Mouse (Mus musculus) subcutaneous adipose tissue, adult 2 months (tissue): ENCODE data around the gene Fkbp10. TPM values are rescaled to one million over a fixed set of nuclear protein-coding genes. Genes with fewer than 3 reads are reported as not detected.

Experiments used
- polyA plus RNA-seq: library from polyadenylated mRNA; depleted of rRNA; stranded (reverse); fragments of >200 nt; gene quantifications from 2 replicates; pipeline ENCODE4 v1.2.3, GENCODE M21; 2012; ENCODE audit warnings: low replicate concordance; rRNA removed

The Fkbp10 gene
- polyA plus RNA-seq = 32.9 and 157 TPM in 2 replicates

DNA sequence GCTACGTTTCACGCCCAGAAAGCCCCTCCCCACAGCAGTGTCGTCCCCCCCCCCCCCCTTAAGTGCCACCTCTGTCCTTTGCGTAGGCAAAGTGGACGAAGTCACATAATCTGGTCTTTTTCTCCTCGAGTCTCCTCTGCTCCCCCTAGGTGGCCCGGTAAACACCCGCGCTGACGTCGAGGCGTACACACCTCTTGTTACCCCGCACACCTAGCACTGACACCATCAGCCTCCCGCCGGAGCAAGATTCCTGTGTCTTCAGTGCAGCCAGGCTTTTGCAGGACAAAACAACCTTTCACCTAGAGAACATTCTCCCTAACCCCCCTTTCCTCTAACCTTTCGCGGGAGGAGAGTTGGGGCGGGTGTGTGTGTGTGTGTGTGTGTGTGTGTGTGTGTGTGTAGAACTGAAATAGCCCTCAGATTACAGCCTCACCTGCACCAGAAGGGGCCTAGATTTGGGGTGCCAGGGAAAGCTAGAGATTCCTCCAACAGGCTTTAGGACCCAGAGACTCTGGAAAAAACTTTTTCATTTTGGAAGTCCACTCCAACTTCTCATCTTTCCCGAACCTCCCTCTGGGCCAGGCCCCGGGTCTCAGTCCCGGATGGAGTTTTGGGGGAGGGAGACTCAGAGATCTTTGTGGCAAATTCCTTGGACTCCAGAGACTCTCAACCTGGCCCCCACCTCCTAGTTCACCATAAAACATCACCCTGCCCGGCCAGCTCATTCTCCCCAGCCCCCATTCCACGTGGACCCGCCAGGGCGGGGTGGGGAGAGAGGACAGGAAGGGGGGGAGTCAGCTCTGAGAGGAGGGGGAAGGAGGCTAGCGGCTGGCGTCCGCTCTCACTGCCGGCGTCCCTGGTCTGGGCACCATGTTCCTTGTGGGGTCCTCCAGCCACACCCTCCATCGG, at the start of gene Fkbp10:
Gene Fkbp10 (plus strand): TSS at position 784 of the 909 bp plus-strand sequence.

DNA sequence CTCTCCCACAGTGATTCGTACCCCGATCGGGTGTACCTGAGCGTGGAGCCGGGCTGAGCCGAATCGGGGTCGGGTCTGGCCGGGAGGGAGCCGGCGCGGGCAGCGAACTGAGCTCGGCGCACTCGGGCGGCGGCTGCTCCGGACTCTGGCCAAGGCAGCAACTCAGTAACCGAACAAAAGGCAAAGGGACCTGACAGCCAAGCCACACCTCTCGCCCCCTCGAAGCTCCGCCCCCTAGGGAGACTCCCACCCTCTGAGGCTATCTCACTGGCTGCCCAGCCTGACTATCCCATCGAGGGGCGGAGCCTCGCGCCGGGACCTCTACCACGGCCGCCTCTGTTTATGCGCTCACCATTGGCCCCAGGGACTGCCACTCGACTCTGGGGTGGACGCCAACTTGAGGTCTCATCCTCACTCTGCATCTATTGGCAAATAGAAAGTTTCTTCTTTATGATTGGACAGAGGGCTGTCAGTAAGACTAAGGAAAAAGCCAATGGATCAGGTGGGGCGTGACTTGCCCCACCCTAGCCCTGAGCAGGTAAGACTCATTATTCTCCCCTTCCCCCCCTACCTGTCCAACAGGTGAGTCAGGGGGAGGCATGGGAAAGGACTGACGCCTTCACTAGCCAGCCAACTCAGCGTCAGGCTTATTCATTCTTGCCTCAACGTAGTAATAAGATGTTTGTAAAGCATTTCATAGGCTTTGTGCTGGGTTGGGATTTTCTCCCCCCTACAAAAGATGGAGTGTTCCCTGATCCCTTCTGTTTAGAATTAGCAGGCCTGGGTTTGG, 17.7 kb upstream of the Fkbp10 start, which contains the start of gene Jup:
Gene Jup (minus strand): TSS at position 164 of the 790 bp plus-strand sequence.

DNA sequence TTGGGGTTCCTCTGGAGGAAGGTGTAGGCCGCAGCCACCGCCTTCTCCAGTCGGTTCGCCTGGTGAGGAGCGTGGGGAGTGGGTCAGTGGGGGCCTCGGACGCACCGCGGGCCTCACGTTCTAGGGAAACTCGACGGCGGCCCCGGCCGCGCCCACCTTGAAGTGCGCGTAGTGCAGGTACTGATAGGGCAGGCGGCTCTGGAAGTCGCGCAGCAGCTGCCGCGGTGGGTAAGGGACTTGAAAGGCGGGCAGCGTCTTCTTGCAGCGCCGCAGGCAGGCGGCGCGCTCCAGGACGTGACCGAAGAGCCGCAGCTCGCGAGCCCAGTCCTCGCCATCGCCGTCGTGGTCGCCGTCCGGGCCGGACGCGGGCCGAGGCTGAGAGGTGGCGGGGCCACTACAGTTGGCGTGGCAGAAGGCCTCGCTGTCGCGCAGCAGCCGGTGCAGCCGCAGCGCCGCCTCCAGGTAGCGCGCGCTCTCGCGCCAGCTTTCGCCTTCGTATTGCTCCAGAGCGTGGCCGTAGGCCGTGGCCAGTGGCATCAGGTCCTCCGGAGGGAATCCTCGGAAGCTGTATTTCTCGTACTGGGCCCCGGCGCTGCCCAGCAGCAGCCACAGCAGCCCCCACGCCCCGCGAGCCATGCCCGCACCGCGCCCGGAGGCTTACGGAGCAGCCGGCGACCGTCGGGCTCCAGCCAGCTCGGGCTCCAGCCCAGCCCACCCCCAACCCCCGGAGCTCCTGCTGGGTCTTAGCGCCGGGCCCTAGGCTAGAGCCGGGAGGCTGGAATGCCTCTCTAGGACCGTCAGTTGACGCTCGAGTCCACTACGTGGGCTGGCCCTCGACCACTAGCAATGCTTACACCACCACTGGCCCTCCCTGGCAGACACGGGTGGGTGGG, 1.2 kb upstream of the Fkbp10 start, which contains the start of gene P3h4:
Gene P3h4 (minus strand): TSS at position 816 of the 893 bp plus-strand sequence.

DNA sequence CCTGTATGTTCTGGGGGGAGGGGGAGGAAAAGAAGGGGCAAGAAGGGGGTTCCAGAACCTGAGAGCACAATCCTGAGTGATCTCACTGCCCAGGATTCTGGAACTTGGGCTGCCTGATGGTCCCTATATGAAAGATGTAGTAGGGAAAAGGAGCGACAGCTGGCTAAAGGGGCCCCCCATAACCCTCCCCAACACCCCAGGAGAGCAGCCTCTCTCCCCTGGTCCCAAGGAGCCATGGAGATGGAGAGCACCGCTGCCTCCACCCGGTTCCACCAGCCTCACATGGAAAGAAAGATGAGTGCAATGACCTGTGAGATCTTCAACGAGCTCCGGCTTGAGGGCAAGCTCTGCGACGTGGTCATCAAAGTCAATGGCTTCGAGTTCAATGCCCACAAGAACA, 26.3 kb downstream of the Fkbp10 start, which contains the start of the genes Nt5c3b and Klhl10:
Gene Nt5c3b (minus strand): TSS at position 12 of the 400 bp plus-strand sequence.
Gene Klhl10 (plus strand): TSS at position 121 of the 400 bp plus-strand sequence.

DNA sequence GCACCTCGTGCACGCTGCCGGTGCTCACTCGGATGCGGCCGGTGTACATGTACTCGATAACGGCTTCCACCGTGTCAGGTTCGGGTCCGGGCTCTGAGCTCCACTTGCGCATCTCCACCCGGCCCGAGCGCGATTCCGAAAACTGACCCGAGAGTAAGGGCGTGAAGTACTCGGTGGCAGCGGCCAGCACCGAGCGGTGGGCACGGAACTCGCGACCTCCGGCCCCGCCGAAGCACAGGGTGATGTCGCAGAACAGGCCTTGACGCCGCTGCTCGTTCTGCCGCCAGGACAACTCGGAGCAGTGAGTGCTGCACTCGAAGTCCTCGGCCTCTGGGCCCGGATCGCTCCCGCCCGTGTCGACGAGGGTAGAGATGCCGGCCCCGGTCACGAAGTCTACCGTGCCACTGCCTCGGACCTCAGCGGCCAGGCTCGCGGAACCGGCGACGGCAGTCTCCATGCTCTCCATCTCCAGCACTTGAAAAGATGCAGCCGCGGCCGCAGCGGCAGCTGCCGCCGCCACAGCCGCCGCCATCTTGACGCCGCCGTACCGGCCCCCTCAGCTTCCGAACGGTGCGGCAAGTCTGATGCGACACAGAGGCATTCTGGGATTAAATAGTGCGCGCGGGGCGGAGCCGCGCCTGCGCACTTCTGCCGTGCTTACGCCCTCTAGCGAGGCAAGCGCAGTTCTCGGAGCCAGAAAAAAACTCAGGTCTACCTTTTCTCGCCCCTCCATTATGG, 56.9 kb downstream of the Fkbp10 start, which contains the start of gene Klhl11:
Gene Klhl11 (minus strand): TSS at position 545 of the 738 bp plus-strand sequence.

Other genes starting within 250 kb of the Fkbp10 start
- 0.04 TPM in 1 of 2 replicates, not detected in the other for gene Krt9, start 222.5 kb upstream of the Fkbp10 start, polyA plus RNA-seq
- 0.11 and 0.26 TPM in 2 replicates for gene Krt14, start 208.1 kb upstream of the Fkbp10 start, polyA plus RNA-seq
- gene Krt16, start 166.8 kb upstream of the Fkbp10 start, polyA plus RNA-seq = not detected in 2 replicates
- gene Krt17, start 154.7 kb upstream of the Fkbp10 start, polyA plus RNA-seq = 4.0 TPM in 1 of 2 replicates, not detected in the other
- gene Krt42, start 145.8 kb upstream of the Fkbp10 start, polyA plus RNA-seq = not detected in 2 replicates
- gene Eif1, start 95.8 kb upstream of the Fkbp10 start, polyA plus RNA-seq = 118 and 139 TPM in 2 replicates
- gene Gast, start 81.3 kb upstream of the Fkbp10 start, polyA plus RNA-seq = not detected in 2 replicates
- gene Hap1, start 59.6 kb upstream of the Fkbp10 start, polyA plus RNA-seq = 0.97 and 7.3 TPM in 2 replicates
- gene Jup, start 17.9 kb upstream of the Fkbp10 start, polyA plus RNA-seq = 171 and 312 TPM in 2 replicates
- 14.1 and 62.2 TPM in 2 replicates for gene P3h4, start 861 bp upstream of the Fkbp10 start, polyA plus RNA-seq
- gene Nt5c3b, start 26.1 kb downstream of the Fkbp10 start, polyA plus RNA-seq = 30.8 and 85.2 TPM in 2 replicates
- gene Klhl10, start 26.2 kb downstream of the Fkbp10 start, polyA plus RNA-seq = 0.29 and 0.95 TPM in 2 replicates
- 3.5 and 9.2 TPM in 2 replicates for gene Klhl11, start 57.0 kb downstream of the Fkbp10 start, polyA plus RNA-seq
- gene Acly, start 112.3 kb downstream of the Fkbp10 start, polyA plus RNA-seq = 867 and 1,359 TPM in 2 replicates
- gene Ttc25, start 129.9 kb downstream of the Fkbp10 start, polyA plus RNA-seq = 1.3 and 1.5 TPM in 2 replicates
- 23.0 and 37.9 TPM in 2 replicates for gene Cnp, start 159.2 kb downstream of the Fkbp10 start, polyA plus RNA-seq
- 78.7 and 99.3 TPM in 2 replicates for gene Nkiras2, start 203.5 kb downstream of the Fkbp10 start, polyA plus RNA-seq
- gene Dnajc7, start 204.5 kb downstream of the Fkbp10 start, polyA plus RNA-seq = 40.7 and 54.1 TPM in 2 replicates